Mouse (Mus musculus) limb, embryonic 10.5 days (tissue): ENCODE measurements at regions not wholly inside any gene's neighbourhood (a gene's known extent, or its start where the extent isn't known, plus 50 kb on each side); places are given as distances from the start of the nearest gene placed in this dataset.
"Not testable (repeated sequence)": the region's sequence is repeated elsewhere in the genome, so short reads cannot be mapped to it uniquely, and the experiment has no call there.

Experiments
- DNase-seq: peaks from one replicate; pipeline ENCODE4 v3.0.0-alpha.2; 2017; ENCODE audit warnings: low spot score
- H3K27ac ChIP-seq: fragments of 300-500 bp; sonication (generic); 2 replicates; pipeline ENCODE4 v1.5.1; 2016; ENCODE audit warnings: mild to moderate bottlenecking
- H3K27me3 ChIP-seq: fragments of 300-500 bp; sonication (generic); 2 replicates; pipeline ENCODE4 v1.6.1; 2016; ENCODE audit warnings: low read depth, mild to moderate bottlenecking; ENCODE audit not compliant: poor library complexity, severe bottlenecking
- H3K36me3 ChIP-seq: fragments of 300-500 bp; sonication (generic); 2 replicates; pipeline ENCODE4 v1.6.1; 2016; ENCODE audit warnings: mild to moderate bottlenecking, moderate library complexity
- H3K4me1 ChIP-seq: fragments of 300-500 bp; sonication (generic); 2 replicates; pipeline ENCODE4 v1.6.1; 2016
- H3K4me3 ChIP-seq: fragments of 300-500 bp; sonication (generic); 2 replicates; pipeline ENCODE4 v1.5.1; 2016; ENCODE audit warnings: mild to moderate bottlenecking, moderate library complexity
- H3K9me3 ChIP-seq: fragments of 300-500 bp; sonication (generic); replicated peaks from 2 replicates; pipeline ENCODE4 v1.6.1; 2016; ENCODE audit warnings: mild to moderate bottlenecking
- WGBS: fragments of 180-500 bp; shearing (Covaris S2); methylation state at CpG from one replicate; pipeline ENCODE4 v1.1.7; 2016; 5-methylcytosine and 5-hydroxymethylcytosine counted together

- 75% methylated on average over 3 of the region's 3 CpGs for WGBS
- H3K27me3 ChIP-seq, result no peaks in the 10 kb centered on the region
- H3K27ac ChIP-seq, result no peak overlapping the region
- no peaks in the 10 kb centered on the region for H3K4me1 ChIP-seq
- no peak for DNase-seq
- no peaks in the 10 kb centered on the region for H3K9me3 ChIP-seq
- H3K4me3 ChIP-seq, result no peak overlapping the region
- H3K36me3 ChIP-seq, result no peaks in the 10 kb centered on the region
Measured at GRCm38 (mm10) chr10:3192291-3192690, 75.3 kb downstream of the H60c start.

- no peak for DNase-seq
- H3K9me3 ChIP-seq, result no peaks in the 10 kb centered on the region
- H3K27me3 ChIP-seq, result no peaks in the 10 kb centered on the region
- H3K27ac ChIP-seq, result no peak overlapping the region
- no peaks in the 10 kb centered on the region for H3K36me3 ChIP-seq
- no peak overlapping the region for H3K4me3 ChIP-seq
- no peaks in the 10 kb centered on the region for H3K4me1 ChIP-seq
- WGBS, result 93% methylated on average over 4 of the region's 4 CpGs
Measured at GRCm38 (mm10) chr10:3188361-3188760, 79.2 kb downstream of the H60c start.

- H3K36me3 ChIP-seq, result no peaks in the 10 kb centered on the region
- no peak overlapping the region for H3K27ac ChIP-seq
- DNase-seq, result no peak
- no peaks in the 10 kb centered on the region for H3K4me1 ChIP-seq
- H3K9me3 ChIP-seq, result peaks cover 1% of the 10 kb centered on the region; the same call in 1 of the 2 replicates
- no peak overlapping the region for H3K4me3 ChIP-seq
- no peaks in the 10 kb centered on the region for H3K27me3 ChIP-seq
Measured at GRCm38 (mm10) chr10:3180103-3180502, 87.5 kb downstream of the H60c start.

GRCm38 (mm10) chr10:3173601-3174000 lies 94.0 kb downstream of the H60c start:
- Histone ChIP-seq H3K27ac (no peak overlapping the region), H3K27me3 (no peaks in the 10 kb centered on the region), H3K4me1 (no peaks in the 10 kb centered on the region), H3K9me3 (no peaks in the 10 kb centered on the region; the same call in 1 of the 2 replicates), H3K4me3 (no peak overlapping the region), H3K36me3 (no peaks in the 10 kb centered on the region)
- DNase-seq, result no peak

- not testable (repeated sequence) for H3K36me3 ChIP-seq, H3K27ac ChIP-seq, H3K9me3 ChIP-seq, H3K27me3 ChIP-seq, H3K4me1 ChIP-seq, H3K4me3 ChIP-seq, DNase-seq
- 78% methylated on average over 4 of the region's 4 CpGs for WGBS
Measured at GRCm38 (mm10) chr10:3172927-3173326, 94.6 kb downstream of the H60c start.

- Histone ChIP-seq H3K36me3 (no peaks in the 10 kb centered on the region), H3K27ac (no peak overlapping the region), H3K4me1 (no peaks in the 10 kb centered on the region), H3K9me3 (no peaks in the 10 kb centered on the region; the same call in 1 of the 2 replicates), H3K27me3 (no peaks in the 10 kb centered on the region), H3K4me3 (no peak overlapping the region)
- no peak for DNase-seq
- WGBS, result 89% methylated on average over 1 of the region's 1 CpGs
Measured at GRCm38 (mm10) chr10:3172257-3172656, 95.3 kb downstream of the H60c start.

GRCm38 (mm10) chr10:3171366-3171765 lies 96.2 kb downstream of the H60c start:
- WGBS, result 98% methylated on average over 5 of the region's 5 CpGs
- Histone ChIP-seq H3K4me1 (no peaks in the 10 kb centered on the region), H3K4me3 (no peak overlapping the region), H3K36me3 (no peaks in the 10 kb centered on the region), H3K9me3 (no peaks in the 10 kb centered on the region; the same call in 1 of the 2 replicates), H3K27me3 (no peaks in the 10 kb centered on the region), H3K27ac (no peak overlapping the region)
- no peak for DNase-seq

GRCm38 (mm10) chr10:3155542-3155941 lies 112.0 kb downstream of the H60c start:
- H3K9me3 ChIP-seq, result no peaks in the 10 kb centered on the region; the same call in 1 of the 2 replicates
- no peak overlapping the region for H3K4me3 ChIP-seq
- H3K27ac ChIP-seq, result no peak overlapping the region
- no peaks in the 10 kb centered on the region for H3K4me1 ChIP-seq
- H3K36me3 ChIP-seq, result no peaks in the 10 kb centered on the region
- no peak for DNase-seq
- WGBS, result 78% methylated on average over 4 of the region's 4 CpGs
- H3K27me3 ChIP-seq, result no peaks in the 10 kb centered on the region

GRCm38 (mm10) chr10:3148171-3148570 lies 119.4 kb downstream of the H60c start:
- Histone ChIP-seq H3K4me1 (no peaks in the 10 kb centered on the region), H3K27me3 (no peaks in the 10 kb centered on the region), H3K27ac (no peak overlapping the region), H3K9me3 (no peaks in the 10 kb centered on the region; the same call in 1 of the 2 replicates), H3K36me3 (no peaks in the 10 kb centered on the region), H3K4me3 (no peak overlapping the region)
- no peak for DNase-seq
- WGBS, result 92% methylated on average over 4 of the region's 4 CpGs

- Histone ChIP-seq H3K27ac (no peak overlapping the region), H3K4me3 (no peak overlapping the region), H3K9me3 (no peaks in the 10 kb centered on the region), H3K4me1 (no peaks in the 10 kb centered on the region), H3K36me3 (no peaks in the 10 kb centered on the region), H3K27me3 (no peaks in the 10 kb centered on the region)
- 84% methylated on average over 4 of the region's 4 CpGs for WGBS
- no peak for DNase-seq
Measured at GRCm38 (mm10) chr10:3139306-3139705, 128.3 kb downstream of the H60c start.

GRCm38 (mm10) chr10:3127491-3127890 lies 140.1 kb downstream of the H60c start:
- H3K27me3 ChIP-seq, result no peaks in the 10 kb centered on the region
- no peak overlapping the region for H3K27ac ChIP-seq
- no peak overlapping the region for H3K4me3 ChIP-seq
- 82% methylated on average over 1 of the region's 1 CpGs for WGBS
- peaks cover 58% of the 10 kb centered on the region for H3K9me3 ChIP-seq
- H3K4me1 ChIP-seq, result no peaks in the 10 kb centered on the region
- no peaks in the 10 kb centered on the region for H3K36me3 ChIP-seq
- no peak for DNase-seq

- Histone ChIP-seq H3K27ac (no peak overlapping the region), H3K36me3 (no peaks in the 10 kb centered on the region), H3K4me3 (no peak overlapping the region), H3K4me1 (no peaks in the 10 kb centered on the region), H3K27me3 (no peaks in the 10 kb centered on the region), H3K9me3 (peaks cover 70% of the 10 kb centered on the region)
- 89% methylated on average over 3 of the region's 3 CpGs for WGBS
- DNase-seq, result no peak
Measured at GRCm38 (mm10) chr10:3117451-3118070, 150.0 kb downstream of the H60c start.

GRCm38 (mm10) chr10:3114421-3114820 lies 153.2 kb downstream of the H60c start:
- not testable (repeated sequence) for H3K36me3 ChIP-seq, H3K4me3 ChIP-seq, H3K27ac ChIP-seq, H3K4me1 ChIP-seq, H3K27me3 ChIP-seq, DNase-seq
- 83% methylated on average over 3 of the region's 8 CpGs for WGBS
- peaks cover 43% of the 10 kb centered on the region for H3K9me3 ChIP-seq

GRCm38 (mm10) chr10:3107955-3108354 lies 159.6 kb downstream of the H60c start:
- not testable (repeated sequence) for H3K4me3 ChIP-seq, H3K36me3 ChIP-seq, H3K4me1 ChIP-seq, H3K27ac ChIP-seq, H3K27me3 ChIP-seq, DNase-seq
- peaks cover 23% of the 10 kb centered on the region for H3K9me3 ChIP-seq
- 87% methylated on average over 2 of the region's 2 CpGs for WGBS
